Mouse (Mus musculus): ENCODE results near the gene Fasn. TPM values are rescaled to one million over a fixed set of nuclear protein-coding genes. Genes with fewer than 3 reads are reported as not detected.
A peak's percentile ranks its signal among the peaks of the same experiment; 100 is the strongest.

Gene Fasn
- polyA plus RNA-seq, 1 experiment from 2014 or later, result 124 TPM

- Histone ChIP-seq H3K4me2 (ENCODE audit: low read length) (no peak overlapping the region), H3K9me3 (ENCODE audit: control insufficient read depth, low read length) (no peaks in the 10 kb centered on the region), H3K4me3 (replicated peaks; ENCODE audit: low read depth, low read length) (no peak overlapping the region), H3K4me1 (ENCODE audit: control insufficient read depth, insufficient read depth, low read length) (no peaks in the 10 kb centered on the region), H3K9ac (replicated peaks; ENCODE audit: low read length) (no peak overlapping the region), H3K36me3 (ENCODE audit: control insufficient read depth, insufficient read depth, low read length) (peaks cover 83% of the 10 kb centered on the region), H3K27me3 (ENCODE audit: control insufficient read depth, insufficient read depth, low read length) (no peaks in the 10 kb centered on the region), H3K27ac (replicated peaks; ENCODE audit: low read depth, low read length) (no peak overlapping the region)
- WGBS, result 95% methylated on average over 12 of the region's 12 CpGs
- ATAC-seq (ENCODE audit: low FRiP score, low TSS enrichment), result no peak
- DNase-seq, result no peak
These were observed 16.3 kb downstream of the Fasn start for GRCm38 (mm10) chr11:120808010-120808409.

GRCm38 (mm10) chr11:120805375-120806298, 18.7 kb downstream of the Fasn start:
- no peak overlapping the region for H3K27ac ChIP-seq (replicated peaks; ENCODE audit: low read depth, low read length)
- 89% methylated on average over 7 of the region's 7 CpGs for WGBS
- H3K27me3 ChIP-seq (ENCODE audit: control insufficient read depth, insufficient read depth, low read length), result no peaks in the 10 kb centered on the region
- H3K9me3 ChIP-seq (ENCODE audit: control insufficient read depth, low read length), result no peaks in the 10 kb centered on the region
- no peak overlapping the region for H3K4me3 ChIP-seq (replicated peaks; ENCODE audit: low read depth, low read length)
- no peak overlapping the region for H3K9ac ChIP-seq (replicated peaks; ENCODE audit: low read length)
- no peak for DNase-seq
- ATAC-seq (ENCODE audit: low FRiP score, low TSS enrichment), result no peak
- H3K36me3 ChIP-seq (ENCODE audit: control insufficient read depth, insufficient read depth, low read length), result peaks cover 59% of the 10 kb centered on the region
- H3K4me2 ChIP-seq (ENCODE audit: low read length), result no peak overlapping the region
- no peaks in the 10 kb centered on the region for H3K4me1 ChIP-seq (ENCODE audit: control insufficient read depth, insufficient read depth, low read length)

GRCm38 (mm10) chr11:120804769-120805168, 19.6 kb downstream of the Fasn start:
- H3K27me3 ChIP-seq (ENCODE audit: control insufficient read depth, insufficient read depth, low read length), result no peaks in the 10 kb centered on the region
- H3K4me2 ChIP-seq (ENCODE audit: low read length), result no peak overlapping the region
- H3K4me3 ChIP-seq (replicated peaks; ENCODE audit: low read depth, low read length), result no peak overlapping the region
- H3K36me3 ChIP-seq (ENCODE audit: control insufficient read depth, insufficient read depth, low read length), result peaks cover 51% of the 10 kb centered on the region
- no peak overlapping the region for H3K27ac ChIP-seq (replicated peaks; ENCODE audit: low read depth, low read length)
- no peaks in the 10 kb centered on the region for H3K4me1 ChIP-seq (ENCODE audit: control insufficient read depth, insufficient read depth, low read length)
- H3K9me3 ChIP-seq (ENCODE audit: control insufficient read depth, low read length), result no peaks in the 10 kb centered on the region
- ATAC-seq (ENCODE audit: low FRiP score, low TSS enrichment) (no peak), DNase-seq (no peak)
- 72% methylated on average over 4 of the region's 4 CpGs for WGBS
- H3K9ac ChIP-seq (replicated peaks; ENCODE audit: low read length), result no peak overlapping the region

GRCm38 (mm10) chr11:120804274-120804673, 20.1 kb downstream of the Fasn start:
- no peak for DNase-seq
- no peak overlapping the region for H3K4me2 ChIP-seq (ENCODE audit: low read length)
- no peak overlapping the region for H3K4me3 ChIP-seq (replicated peaks; ENCODE audit: low read depth, low read length)
- H3K9ac ChIP-seq (replicated peaks; ENCODE audit: low read length), result no peak overlapping the region
- H3K27me3 ChIP-seq (ENCODE audit: control insufficient read depth, insufficient read depth, low read length), result no peaks in the 10 kb centered on the region
- no peak for ATAC-seq (ENCODE audit: low FRiP score, low TSS enrichment)
- WGBS, result 74% methylated on average over 7 of the region's 7 CpGs
- H3K4me1 ChIP-seq (ENCODE audit: control insufficient read depth, insufficient read depth, low read length), result no peaks in the 10 kb centered on the region
- H3K27ac ChIP-seq (replicated peaks; ENCODE audit: low read depth, low read length), result no peak overlapping the region
- H3K36me3 ChIP-seq (ENCODE audit: control insufficient read depth, insufficient read depth, low read length), result peaks cover 46% of the 10 kb centered on the region
- no peaks in the 10 kb centered on the region for H3K9me3 ChIP-seq (ENCODE audit: control insufficient read depth, low read length)

DNA sequence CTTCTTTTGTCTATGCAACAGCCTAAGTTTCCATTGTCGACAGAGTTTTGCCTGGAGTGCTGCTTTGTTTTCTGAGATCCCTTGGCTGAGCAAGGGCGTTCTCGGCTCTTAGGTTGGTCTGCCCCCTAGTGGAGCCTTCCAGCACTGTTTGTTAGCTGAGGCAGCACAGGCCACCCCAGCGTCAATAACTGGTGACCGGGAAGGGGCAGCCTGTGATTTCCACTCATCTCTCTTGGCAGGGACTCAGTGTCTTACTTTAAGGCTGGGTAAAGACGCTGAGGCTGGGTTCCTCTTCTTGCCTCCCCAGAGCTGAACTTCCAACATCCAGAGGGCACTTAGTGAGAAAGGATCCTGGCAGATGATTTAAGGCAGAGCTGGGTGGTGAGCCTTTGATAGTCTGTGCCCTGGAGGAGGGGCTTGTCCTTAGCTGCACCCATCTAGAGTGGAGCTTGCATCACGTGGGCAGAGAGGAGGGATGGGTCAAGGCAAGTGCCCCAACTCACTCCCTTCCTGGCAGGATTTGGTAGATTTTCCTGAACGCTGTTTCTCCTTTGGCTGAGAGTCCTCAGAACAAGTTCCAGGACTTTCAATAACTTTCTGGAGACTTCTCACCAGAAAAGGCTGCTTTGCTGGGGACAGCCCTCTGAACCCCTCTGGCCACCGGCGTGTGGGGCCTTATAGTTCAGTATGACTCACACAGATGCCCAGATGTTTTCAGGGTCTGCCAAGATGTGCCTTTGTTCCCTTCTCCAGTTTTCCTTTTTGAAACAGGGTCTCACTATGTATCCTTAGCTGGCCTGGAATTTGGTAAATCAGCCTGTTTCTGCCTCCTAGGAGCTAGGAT, 24.1 kb downstream of the Fasn start:
- peaks cover 6% of the 10 kb centered on the region for H3K36me3 ChIP-seq (ENCODE audit: control insufficient read depth, insufficient read depth, low read length)
- H3K4me3 ChIP-seq (replicated peaks; ENCODE audit: low read depth, low read length), result 0 out of 2 replicates have a peak overlapping the region, but pooled peaks have one; percentile 2
- ATAC-seq (ENCODE audit: low FRiP score, low TSS enrichment), result 0 out of 2 replicates have a peak, but pooled peaks have one; percentile 56
- WGBS, result 11% methylated on average over 10 of the region's 10 CpGs
- peaks cover 9% of the 10 kb centered on the region for H3K4me1 ChIP-seq (ENCODE audit: control insufficient read depth, insufficient read depth, low read length)
- H3K4me2 ChIP-seq (ENCODE audit: low read length), result no peak overlapping the region
- H3K27me3 ChIP-seq (ENCODE audit: control insufficient read depth, insufficient read depth, low read length), result no peaks in the 10 kb centered on the region
- H3K9me3 ChIP-seq (ENCODE audit: control insufficient read depth, low read length), result no peaks in the 10 kb centered on the region
- 0 out of 2 replicates have a peak overlapping the region, but pooled peaks have one; percentile 20 for H3K9ac ChIP-seq (replicated peaks; ENCODE audit: low read length)
- DNase-seq, result peak; percentile 95
- H3K27ac ChIP-seq (replicated peaks; ENCODE audit: low read depth, low read length), result no peak overlapping the region; the same call in 1 of the 2 replicates

DNA sequence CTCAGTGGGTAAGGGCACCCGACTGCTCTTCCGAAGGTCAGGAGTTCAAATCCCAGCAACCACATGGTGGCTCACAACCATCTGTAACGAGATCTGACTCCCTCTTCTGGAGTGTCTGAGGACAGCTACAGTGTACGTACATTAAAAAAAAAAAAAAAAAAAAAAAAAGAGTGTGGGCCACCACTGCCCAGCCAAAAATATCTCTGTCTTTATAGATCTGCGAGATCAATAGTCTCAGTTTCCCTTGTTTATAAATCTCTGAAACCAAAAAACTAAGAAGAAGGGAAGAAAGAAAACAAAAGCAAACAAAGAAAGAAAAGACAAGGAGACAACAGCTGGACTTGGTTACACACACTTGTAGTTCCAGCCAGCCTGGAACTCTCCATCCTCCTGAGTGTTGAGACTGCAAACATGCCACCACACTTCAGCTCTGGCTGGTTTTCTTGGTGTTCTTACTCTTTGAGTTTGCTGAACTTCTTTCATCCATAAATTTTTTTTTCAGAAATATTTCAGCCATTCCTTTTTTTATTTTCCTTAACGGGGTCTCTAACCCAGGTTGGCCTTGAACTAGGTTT, 24.9 kb downstream of the Fasn start:
- no peak overlapping the region for H3K27ac ChIP-seq (replicated peaks; ENCODE audit: low read depth, low read length)
- no peaks in the 10 kb centered on the region for H3K9me3 ChIP-seq (ENCODE audit: control insufficient read depth, low read length)
- ATAC-seq (ENCODE audit: low FRiP score, low TSS enrichment) (no peak), DNase-seq (no peak)
- peaks cover under 1% of the 10 kb centered on the region; the same call in 1 of the 2 replicates for H3K36me3 ChIP-seq (ENCODE audit: control insufficient read depth, insufficient read depth, low read length)
- H3K4me2 ChIP-seq (ENCODE audit: low read length), result no peak overlapping the region
- H3K9ac ChIP-seq (replicated peaks; ENCODE audit: low read length), result no peak overlapping the region
- peaks cover 12% of the 10 kb centered on the region for H3K4me1 ChIP-seq (ENCODE audit: control insufficient read depth, insufficient read depth, low read length)
- no peak overlapping the region for H3K4me3 ChIP-seq (replicated peaks; ENCODE audit: low read depth, low read length)
- H3K27me3 ChIP-seq (ENCODE audit: control insufficient read depth, insufficient read depth, low read length), result no peaks in the 10 kb centered on the region
- WGBS, result 79% methylated on average over 6 of the region's 6 CpGs

GRCm38 (mm10) chr11:120798244-120798643, 26.1 kb downstream of the Fasn start:
- Histone ChIP-seq H3K27me3 (ENCODE audit: control insufficient read depth, insufficient read depth, low read length) (no peaks in the 10 kb centered on the region), H3K27ac (replicated peaks; ENCODE audit: low read depth, low read length) (no peak overlapping the region), H3K36me3 (ENCODE audit: control insufficient read depth, insufficient read depth, low read length) (peaks cover 8% of the 10 kb centered on the region; the same call in 1 of the 2 replicates), H3K4me3 (replicated peaks; ENCODE audit: low read depth, low read length) (no peak overlapping the region), H3K9ac (replicated peaks; ENCODE audit: low read length) (no peak overlapping the region), H3K4me2 (ENCODE audit: low read length) (no peak overlapping the region), H3K4me1 (ENCODE audit: control insufficient read depth, insufficient read depth, low read length) (peaks cover 12% of the 10 kb centered on the region), H3K9me3 (ENCODE audit: control insufficient read depth, low read length) (no peaks in the 10 kb centered on the region)
- DNase-seq (no peak), ATAC-seq (ENCODE audit: low FRiP score, low TSS enrichment) (no peak)
- 88% methylated on average over 3 of the region's 3 CpGs for WGBS

DNA sequence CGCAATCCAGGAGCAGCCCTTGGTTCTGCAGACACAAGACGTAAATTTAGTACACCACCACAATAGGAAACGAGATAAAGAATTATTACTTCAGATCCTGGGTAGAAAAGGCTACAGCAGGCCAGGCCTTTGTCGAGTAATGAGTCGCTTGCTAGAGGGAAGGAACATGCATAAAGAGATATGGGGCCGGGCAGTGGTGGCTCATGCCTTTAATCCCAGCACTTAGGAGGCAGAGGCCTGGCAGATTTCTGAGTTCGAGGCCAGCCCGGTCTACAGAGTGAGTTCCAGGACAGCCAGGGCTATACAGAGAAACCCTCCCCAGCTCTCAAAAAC, 27.8 kb downstream of the Fasn start:
- Histone ChIP-seq H3K4me3 (replicated peaks; ENCODE audit: low read depth, low read length) (peak overlapping the region; percentile 92), H3K9ac (replicated peaks; ENCODE audit: low read length) (peak overlapping the region; percentile 40; the same call in 1 of the 2 replicates)
- whole genome bisulfite sequencing, result 21% methylated on average over 8 of the region's 8 CpGs

More for the DNA sequence above, 27.8 kb downstream of the Fasn start:
- DNase-seq, result no peak
- peak overlapping the region; percentile 91 for H3K4me2 ChIP-seq (ENCODE audit: low read length)
- H3K27ac ChIP-seq (replicated peaks; ENCODE audit: low read depth, low read length), result peak overlapping the region; percentile 86
- no peaks in the 10 kb centered on the region for H3K27me3 ChIP-seq (ENCODE audit: control insufficient read depth, insufficient read depth, low read length)
- peaks cover 24% of the 10 kb centered on the region for H3K36me3 ChIP-seq (ENCODE audit: control insufficient read depth, insufficient read depth, low read length)
- no peaks in the 10 kb centered on the region for H3K9me3 ChIP-seq (ENCODE audit: control insufficient read depth, low read length)
- peaks cover 12% of the 10 kb centered on the region for H3K4me1 ChIP-seq (ENCODE audit: control insufficient read depth, insufficient read depth, low read length)
- ATAC-seq (ENCODE audit: low FRiP score, low TSS enrichment), result peak; percentile 13; the same call in 1 of the 2 replicates
